Comparison of ENCODE assay signal across 12 mouse cellular contexts in the genomic region with DNA sequence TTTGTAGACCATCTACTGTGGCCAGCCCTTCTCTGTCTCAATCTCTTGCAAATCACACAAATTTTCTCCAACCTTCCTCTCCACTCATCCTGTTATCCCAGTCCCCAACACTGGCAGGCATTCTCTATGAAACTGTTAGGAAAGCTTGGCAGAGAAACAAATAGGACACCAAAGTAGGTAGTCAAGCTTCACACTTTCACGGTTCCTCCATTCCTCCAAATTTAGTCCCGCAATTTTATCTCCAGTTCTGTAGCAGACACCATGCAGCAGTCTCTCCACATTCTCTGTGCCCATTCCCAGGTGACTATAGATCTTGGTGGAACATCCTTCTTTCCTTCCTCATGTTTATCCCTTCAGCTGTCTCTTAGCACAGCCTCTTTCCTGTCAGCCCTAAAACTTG.
"Had no signal": no experiment of that assay in that cellular context is flagged by ENCODE, and none has a peak within 500 bp of the region (broad histone marks: within the 10 kb centered on the region; RNA-seq: fewer than 3 reads in every experiment).

No protein-coding gene starts in this region.

- ATAC-seq: intestine, embryonic 16.5 days; midbrain, embryonic 15.5 days had no signal

- DNase-seq: kidney, adult 18-20 months; kidney, adult 9 months; kidney, postnatal 14 days; kidney, postnatal 4 days; layer of hippocampus, adult 9-11 months; liver, embryonic 13.5 days; lung, adult 2 months; spleen, adult 18-20 months; thymus, adult 18-20 months; thymus, postnatal 36 days had no signal
